Mouse (Mus musculus) midbrain, embryonic 15.5 days (tissue): Measurements from ENCODE around the gene Upk3bl. TPM values are rescaled to one million over a fixed set of nuclear protein-coding genes. Genes with fewer than 3 reads are reported as not detected.

Experiments used
- ATAC-seq: fragments of 200-750 bp; cut with Nextera tagmentation; replicated peaks from 2 replicates; pipeline ENCODE4 v1.8.0; 2017; ENCODE audit warnings: moderate TSS enrichment
- H3K27ac ChIP-seq: fragments of 300-500 bp; sonication (generic); 2 replicates; pipeline ENCODE4 v1.5.1; 2015; ENCODE audit warnings: mild to moderate bottlenecking, inconsistent platforms
- H3K27me3 ChIP-seq: fragments of 300-500 bp; sonication (generic); replicated peaks from 2 replicates; pipeline ENCODE4 v1.6.1; 2015; ENCODE audit warnings: inconsistent platforms
- H3K36me3 ChIP-seq: fragments of 300-500 bp; sonication (generic); replicated peaks from 2 replicates; pipeline ENCODE4 v1.6.1; 2015; ENCODE audit warnings: inconsistent platforms
- H3K4me1 ChIP-seq: fragments of 300-500 bp; sonication (generic); 2 replicates; pipeline ENCODE4 v1.6.1; 2015; ENCODE audit warnings: inconsistent platforms
- H3K4me2 ChIP-seq: fragments of 300-500 bp; sonication (generic); 2 replicates; pipeline ENCODE4 v1.6.1; 2015; ENCODE audit warnings: inconsistent platforms, mild to moderate bottlenecking, moderate library complexity
- H3K4me3 ChIP-seq: fragments of 300-500 bp; sonication (generic); 2 replicates; pipeline ENCODE4 v1.5.1; 2015; ENCODE audit warnings: mild to moderate bottlenecking, inconsistent platforms
- H3K9ac ChIP-seq: fragments of 300-500 bp; sonication (generic); 2 replicates; pipeline ENCODE4 v1.6.1; 2015; ENCODE audit warnings: mild to moderate bottlenecking, inconsistent platforms
- H3K9me3 ChIP-seq: fragments of 300-500 bp; sonication (generic); 2 replicates; pipeline ENCODE4 v1.6.1; 2016; ENCODE audit warnings: inconsistent platforms
- WGBS: fragments of 180-500 bp; shearing (Covaris S2); methylation state at CpG from one replicate; pipeline ENCODE4 v1.1.7; 2015; ENCODE audit warnings: mixed read lengths; 5-methylcytosine and 5-hydroxymethylcytosine counted together
- polyA plus RNA-seq: library from polyadenylated mRNA; unstranded; fragments of >200 nt; fragmentation: Nextera tagmentation; extraction: Ambion mirVana; gene quantifications from 2 replicates; pipeline ENCODE4 v1.2.1, GENCODE M21; 2015

The Upk3bl gene
- polyA plus RNA-seq, 1 experiment from 2014 or later = not detected

GRCm38 (mm10) chr5:136077001-136077550 lies 22.8 kb downstream of the Upk3bl start:
- no peak overlapping the region for H3K4me3 ChIP-seq
- no peak overlapping the region for H3K4me2 ChIP-seq
- no peaks in the 10 kb centered on the region for H3K4me1 ChIP-seq
- 91% methylated on average over 9 of the region's 9 CpGs for WGBS
- H3K36me3 ChIP-seq = no peaks in the 10 kb centered on the region
- H3K27ac ChIP-seq = no peak overlapping the region
- no peaks in the 10 kb centered on the region for H3K27me3 ChIP-seq
- no peaks in the 10 kb centered on the region for H3K9me3 ChIP-seq
- no peak for ATAC-seq
- no peak overlapping the region for H3K9ac ChIP-seq

- WGBS = 93% methylated on average over 5 of the region's 5 CpGs
- H3K36me3 ChIP-seq = no peaks in the 10 kb centered on the region
- H3K4me3 ChIP-seq = no peak overlapping the region
- no peaks in the 10 kb centered on the region for H3K9me3 ChIP-seq
- no peak overlapping the region for H3K27ac ChIP-seq
- no peak for ATAC-seq
- H3K9ac ChIP-seq = no peak overlapping the region
- no peak overlapping the region for H3K4me2 ChIP-seq
- H3K27me3 ChIP-seq = no peaks in the 10 kb centered on the region
- peaks cover 1% of the 10 kb centered on the region; the same call in 1 of the 2 replicates for H3K4me1 ChIP-seq
Observed at GRCm38 (mm10) chr5:136078136-136078535, 23.8 kb downstream of the Upk3bl start.

GRCm38 (mm10) chr5:136082345-136082744 lies 28.1 kb downstream of the Upk3bl start:
- 79% methylated on average over 4 of the region's 4 CpGs for WGBS
- Histone ChIP-seq H3K4me3 (no peak overlapping the region), H3K36me3 (no peaks in the 10 kb centered on the region), H3K9me3 (no peaks in the 10 kb centered on the region), H3K27ac (no peak overlapping the region), H3K4me1 (peaks cover 26% of the 10 kb centered on the region), H3K4me2 (no peak overlapping the region), H3K27me3 (no peaks in the 10 kb centered on the region), H3K9ac (no peak overlapping the region)
- ATAC-seq = no peak

GRCm38 (mm10) chr5:136083669-136084107 lies 29.4 kb downstream of the Upk3bl start, which contains the start of gene Rasa4:
Gene Rasa4, plus strand, starts transcription at chr5:136083916.
- peak within 1 kb of the TSS; percentile 74 for H3K27ac ChIP-seq
- H3K4me1 ChIP-seq = peaks cover 26% of the 10 kb centered on the region
- peak within 1 kb of the TSS; percentile 87 for H3K4me2 ChIP-seq
- under 1% methylated on average over 28 of the region's 28 CpGs for WGBS
- peak; percentile 97 for ATAC-seq
- peak within 1 kb of the TSS; percentile 71 for H3K4me3 ChIP-seq
- no peaks in the 10 kb centered on the region for H3K27me3 ChIP-seq
- H3K9ac ChIP-seq = peak within 1 kb of the TSS; percentile 67
- H3K36me3 ChIP-seq = no peaks in the 10 kb centered on the region
- H3K9me3 ChIP-seq = no peaks in the 10 kb centered on the region

- H3K27me3 ChIP-seq = no peaks in the 10 kb centered on the region
- H3K4me2 ChIP-seq = peak overlapping the region; percentile 87
- no peaks in the 10 kb centered on the region for H3K9me3 ChIP-seq
- peak; percentile 59 for ATAC-seq
- peak overlapping the region; percentile 74 for H3K27ac ChIP-seq
- WGBS = 1% methylated on average over 23 of the region's 23 CpGs
- peak overlapping the region; percentile 71 for H3K4me3 ChIP-seq
- peak overlapping the region; percentile 67 for H3K9ac ChIP-seq
- H3K4me1 ChIP-seq = peaks cover 26% of the 10 kb centered on the region
- no peaks in the 10 kb centered on the region for H3K36me3 ChIP-seq
Observed at GRCm38 (mm10) chr5:136084144-136084881, 30.0 kb downstream of the Upk3bl start.

- peak overlapping the region; percentile 67; the same call in 1 of the 2 replicates for H3K9ac ChIP-seq
- no peaks in the 10 kb centered on the region for H3K36me3 ChIP-seq
- H3K9me3 ChIP-seq = no peaks in the 10 kb centered on the region
- 6% methylated on average over 18 of the region's 21 CpGs for WGBS
- H3K27ac ChIP-seq = peak overlapping the region; percentile 74
- peak overlapping the region; percentile 87 for H3K4me2 ChIP-seq
- H3K27me3 ChIP-seq = no peaks in the 10 kb centered on the region
- ATAC-seq = peak; percentile 40
- H3K4me3 ChIP-seq = peak overlapping the region; percentile 71
- H3K4me1 ChIP-seq = peaks cover 26% of the 10 kb centered on the region
Observed at GRCm38 (mm10) chr5:136084891-136085651, 30.8 kb downstream of the Upk3bl start.

- no peak overlapping the region for H3K9ac ChIP-seq
- no peak overlapping the region for H3K27ac ChIP-seq
- ATAC-seq = no peak
- no peaks in the 10 kb centered on the region for H3K9me3 ChIP-seq
- WGBS = 90% methylated on average over 8 of the region's 8 CpGs
- H3K27me3 ChIP-seq = no peaks in the 10 kb centered on the region
- H3K4me2 ChIP-seq = no peak overlapping the region
- no peaks in the 10 kb centered on the region for H3K36me3 ChIP-seq
- H3K4me3 ChIP-seq = no peak overlapping the region
- H3K4me1 ChIP-seq = peaks cover 26% of the 10 kb centered on the region
Observed at GRCm38 (mm10) chr5:136086290-136086689, 32.0 kb downstream of the Upk3bl start.

GRCm38 (mm10) chr5:136088821-136089575 lies 34.7 kb downstream of the Upk3bl start:
- no peak for ATAC-seq
- Histone ChIP-seq H3K9ac (no peak overlapping the region), H3K4me3 (no peak overlapping the region), H3K27me3 (no peaks in the 10 kb centered on the region), H3K9me3 (no peaks in the 10 kb centered on the region), H3K4me2 (no peak overlapping the region), H3K4me1 (peaks cover 20% of the 10 kb centered on the region), H3K27ac (no peak overlapping the region), H3K36me3 (no peaks in the 10 kb centered on the region)
- WGBS = 22% methylated on average over 14 of the region's 14 CpGs

GRCm38 (mm10) chr5:136091927-136092326 lies 37.6 kb downstream of the Upk3bl start:
- Histone ChIP-seq H3K36me3 (no peaks in the 10 kb centered on the region), H3K4me2 (no peak overlapping the region), H3K27me3 (no peaks in the 10 kb centered on the region), H3K4me3 (no peak overlapping the region), H3K9ac (no peak overlapping the region), H3K27ac (no peak overlapping the region), H3K9me3 (no peaks in the 10 kb centered on the region), H3K4me1 (no peaks in the 10 kb centered on the region)
- 70% methylated on average over 5 of the region's 5 CpGs for WGBS
- no peak for ATAC-seq

GRCm38 (mm10) chr5:136094249-136095010 lies 40.1 kb downstream of the Upk3bl start:
- Histone ChIP-seq H3K9me3 (no peaks in the 10 kb centered on the region), H3K27me3 (no peaks in the 10 kb centered on the region), H3K9ac (no peak overlapping the region), H3K4me3 (no peak overlapping the region), H3K4me2 (no peak overlapping the region), H3K36me3 (no peaks in the 10 kb centered on the region), H3K27ac (no peak overlapping the region), H3K4me1 (no peaks in the 10 kb centered on the region)
- ATAC-seq = no peak
- 53% methylated on average over 8 of the region's 8 CpGs for WGBS

GRCm38 (mm10) chr5:136095089-136095488 lies 40.8 kb downstream of the Upk3bl start:
- WGBS = 70% methylated on average over 7 of the region's 7 CpGs
- Histone ChIP-seq H3K4me2 (no peak overlapping the region), H3K4me3 (no peak overlapping the region), H3K36me3 (no peaks in the 10 kb centered on the region), H3K27me3 (no peaks in the 10 kb centered on the region), H3K9me3 (no peaks in the 10 kb centered on the region), H3K4me1 (no peaks in the 10 kb centered on the region), H3K9ac (no peak overlapping the region), H3K27ac (no peak overlapping the region)
- ATAC-seq = no peak
